Mouse (Mus musculus): ENCODE results near the gene Mfap4. TPM values are rescaled to one million over a fixed set of nuclear protein-coding genes. Genes with fewer than 3 reads are reported as not detected.

Mfap4 gene
- total RNA-seq, 2 experiments from 2014 or later = not detected

DNA sequence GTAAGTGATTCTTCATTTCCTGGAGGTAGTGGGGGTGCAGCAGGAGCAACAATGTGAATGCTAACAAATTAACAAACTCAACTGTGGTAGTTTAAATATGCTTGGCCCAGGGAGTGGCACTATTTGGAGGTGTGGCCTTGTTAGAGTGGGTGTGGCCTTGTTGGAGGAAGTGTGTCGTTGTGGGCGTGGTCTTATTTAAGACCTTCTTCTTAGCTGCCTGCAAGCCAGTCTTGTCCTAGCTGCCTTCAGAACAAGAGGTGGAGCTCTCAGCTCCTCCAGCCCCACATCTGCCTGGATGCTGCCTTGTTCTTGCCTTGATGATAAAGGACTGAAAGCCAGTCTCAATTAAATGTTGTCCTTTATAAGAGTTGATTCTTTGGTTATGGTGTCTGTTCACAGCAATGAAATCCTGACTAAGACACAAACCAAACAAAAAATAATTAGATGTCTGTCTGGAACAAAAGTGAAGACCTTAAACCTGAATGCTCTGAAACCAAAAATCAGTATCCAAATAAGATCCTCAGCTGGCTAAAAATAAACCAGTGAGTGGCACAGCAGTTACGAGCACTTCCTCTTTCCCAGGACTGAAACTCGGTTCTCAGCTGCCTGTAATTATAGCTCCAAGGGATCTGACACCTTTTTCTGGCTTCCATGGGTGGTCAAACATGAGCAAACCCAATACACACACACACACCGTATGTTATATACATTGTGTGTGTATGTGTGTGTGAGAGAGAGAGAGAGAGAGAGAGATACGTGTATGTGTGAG lies 13.7 kb downstream of the Mfap4 start:
- ATAC-seq (replicated peaks; ENCODE audit: low FRiP score, low TSS enrichment, poor library complexity, severe bottlenecking) = no peak

DNA sequence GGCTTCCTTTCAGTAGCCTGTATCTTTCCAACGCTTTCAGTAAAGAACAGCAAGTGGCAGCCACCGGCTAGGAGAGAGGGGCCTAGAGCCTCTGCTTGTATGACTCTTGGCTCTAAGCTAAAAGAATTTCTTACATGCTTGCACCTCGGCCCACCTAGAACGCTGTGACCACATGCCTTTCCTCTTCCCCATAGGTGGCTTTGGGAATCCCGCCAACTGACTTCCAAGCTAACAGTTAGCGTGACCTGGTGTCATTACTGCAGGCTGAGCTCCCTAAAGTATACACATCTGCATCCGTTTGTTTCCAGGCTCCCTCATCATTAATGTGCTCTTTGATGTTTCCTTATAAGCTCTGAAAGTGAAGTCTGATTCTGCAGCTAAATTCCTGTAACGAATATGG lies 18.7 kb downstream of the Mfap4 start:
- no peak for ATAC-seq (replicated peaks; ENCODE audit: low FRiP score, low TSS enrichment, poor library complexity, severe bottlenecking)

DNA sequence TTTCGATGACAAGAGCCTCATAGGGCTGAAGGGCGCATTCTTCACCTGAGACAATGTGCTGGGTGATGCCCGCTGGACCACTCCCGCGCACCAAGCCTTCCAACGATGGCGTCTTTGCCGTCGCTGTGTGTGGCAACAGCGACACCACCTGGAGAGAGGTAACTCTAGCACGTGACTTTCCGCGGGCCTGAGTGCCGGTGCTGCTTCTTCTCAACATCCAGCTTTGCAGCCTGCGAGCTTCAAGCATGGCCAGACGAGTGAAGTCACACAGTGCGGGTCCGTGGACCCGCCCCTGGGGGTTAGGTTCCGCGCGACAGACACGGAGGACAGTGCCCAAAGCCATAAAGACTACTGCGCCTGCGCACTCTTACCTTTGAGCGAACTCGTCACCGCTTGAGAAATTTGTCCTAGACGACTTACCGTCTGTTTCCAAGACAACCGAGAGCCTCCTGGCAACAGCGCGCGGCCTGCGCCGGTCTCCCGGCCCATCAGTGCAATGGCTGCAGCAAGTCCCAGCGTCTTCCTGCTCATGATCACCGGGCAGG lies 19.6 kb downstream of the Mfap4 start, which contains the start of gene B9d1:
Gene B9d1 (plus strand): TSS at position 432 of the 545 bp plus-strand sequence.
- peak; percentile 91 for ATAC-seq (replicated peaks; ENCODE audit: low FRiP score, low TSS enrichment, poor library complexity, severe bottlenecking)

DNA sequence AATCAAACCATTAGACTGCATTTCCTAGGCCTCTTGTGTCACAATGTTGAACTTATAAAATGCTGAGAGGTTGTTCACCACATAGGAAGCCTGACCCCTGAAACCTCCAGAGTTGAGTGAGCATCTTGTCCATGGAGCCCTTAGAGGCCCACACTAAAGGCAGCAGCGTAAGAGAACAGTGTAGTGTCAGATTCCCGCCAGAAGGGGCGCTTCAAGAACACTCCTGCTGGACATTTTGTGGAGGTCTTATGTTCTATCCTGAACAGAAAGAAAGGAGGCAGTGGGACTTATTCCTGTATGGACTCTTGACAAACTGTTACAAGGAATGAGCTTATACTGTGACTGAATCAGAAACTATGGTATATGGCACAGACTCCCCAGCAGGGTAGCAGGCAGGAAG lies 29.7 kb downstream of the Mfap4 start:
- peak; percentile 70; the same call in 1 of the 2 replicates for ATAC-seq (replicated peaks; ENCODE audit: low FRiP score, low TSS enrichment, poor library complexity, severe bottlenecking)

DNA sequence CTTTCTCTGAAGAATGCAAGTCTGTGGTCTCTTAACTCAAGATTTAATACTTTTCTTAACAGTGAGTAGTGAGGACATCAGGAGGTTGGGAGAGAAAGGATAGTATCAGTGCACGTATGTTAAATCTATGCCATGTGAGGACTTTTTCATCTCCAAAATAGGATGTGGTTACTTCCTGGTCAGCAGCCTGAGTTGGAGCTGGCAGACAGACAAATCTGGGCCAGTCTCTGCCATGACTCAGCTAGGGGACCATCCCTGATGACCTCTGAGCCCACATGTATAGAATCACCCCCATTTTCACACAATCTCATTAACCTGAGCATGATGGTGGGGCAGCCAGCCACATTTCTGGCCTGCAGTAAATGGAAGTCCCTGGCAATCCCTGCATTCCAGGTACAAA lies 32.7 kb downstream of the Mfap4 start:
- ATAC-seq (replicated peaks; ENCODE audit: low FRiP score, low TSS enrichment, poor library complexity, severe bottlenecking) = no peak

DNA sequence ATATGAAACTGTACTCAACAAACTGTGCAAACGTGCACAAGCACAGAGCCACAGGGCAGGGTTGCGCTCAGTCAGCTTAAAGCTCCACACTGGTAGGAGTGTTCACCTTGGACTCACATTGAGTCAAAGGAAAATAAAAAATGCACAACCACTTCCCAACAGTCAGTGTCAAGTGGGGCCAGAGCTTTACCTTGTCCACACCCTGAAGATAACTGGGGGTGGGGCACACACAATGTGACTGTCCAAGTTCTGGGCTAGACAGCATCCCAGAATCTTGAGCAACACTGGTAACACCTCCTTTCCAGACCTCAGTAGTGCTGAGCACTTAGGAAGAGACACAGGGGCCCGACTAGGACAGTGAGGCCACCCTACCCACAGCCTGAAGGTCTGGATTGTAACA lies 33.6 kb downstream of the Mfap4 start:
- ATAC-seq (replicated peaks; ENCODE audit: low FRiP score, low TSS enrichment, poor library complexity, severe bottlenecking) = no peak

DNA sequence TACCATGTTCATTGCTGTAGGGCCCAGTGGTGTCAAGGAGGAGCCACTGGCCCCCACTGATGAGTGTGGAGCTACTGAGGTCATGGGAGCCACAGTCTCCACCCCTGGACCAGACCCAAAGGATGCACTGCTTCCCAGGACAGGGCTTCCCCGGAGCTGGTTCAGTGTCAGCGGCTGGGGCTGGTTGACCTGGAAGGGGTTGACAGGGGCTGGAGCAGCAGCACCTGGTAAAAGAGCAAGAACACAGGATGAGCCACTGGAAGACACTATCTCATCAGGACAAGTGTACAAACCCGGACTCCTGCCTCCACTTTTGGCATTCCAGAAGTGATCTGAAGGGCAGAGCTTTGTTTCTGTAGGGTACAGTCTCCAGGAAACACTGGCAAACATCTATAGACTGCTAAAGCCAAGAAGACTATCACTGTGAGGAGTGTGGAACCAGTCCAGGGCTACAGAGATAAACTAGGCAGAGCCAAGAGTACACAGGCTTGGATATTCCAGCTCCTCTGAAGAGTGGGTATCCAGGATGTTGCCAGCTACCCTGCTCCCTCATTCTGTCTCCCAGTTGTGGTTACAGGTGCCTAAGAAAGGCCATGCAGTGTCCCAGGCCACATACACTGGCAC lies 34.4 kb downstream of the Mfap4 start:
- no peak for ATAC-seq (replicated peaks; ENCODE audit: low FRiP score, low TSS enrichment, poor library complexity, severe bottlenecking)

DNA sequence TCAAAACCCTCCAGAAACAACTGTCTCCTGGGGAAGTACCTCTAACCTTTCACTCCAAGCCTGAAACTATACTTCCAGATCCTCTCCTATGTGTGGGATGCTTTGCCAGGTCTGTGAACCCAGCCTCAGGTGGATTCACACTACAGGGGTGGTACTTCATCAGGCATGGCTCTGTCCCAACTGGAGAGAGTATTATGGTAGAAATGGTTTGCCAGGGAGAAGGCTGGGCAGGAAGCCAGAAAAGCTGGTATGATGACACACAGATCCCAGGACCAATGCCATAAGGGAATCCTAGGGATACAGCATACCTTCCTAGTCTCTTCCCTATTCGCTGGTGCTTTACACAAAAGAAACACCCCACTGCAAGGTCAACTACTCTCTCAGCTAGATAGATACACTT lies 41.6 kb downstream of the Mfap4 start:
- ATAC-seq (replicated peaks; ENCODE audit: low FRiP score, low TSS enrichment, poor library complexity, severe bottlenecking) = no peak

GRCm38 (mm10) chr11:61529268-61529713 lies 44.1 kb downstream of the Mfap4 start:
- no peak for ATAC-seq (replicated peaks; ENCODE audit: low FRiP score, low TSS enrichment, poor library complexity, severe bottlenecking)

GRCm38 (mm10) chr11:61532820-61533219 lies 47.6 kb downstream of the Mfap4 start:
- no peak for ATAC-seq (replicated peaks; ENCODE audit: low FRiP score, low TSS enrichment, poor library complexity, severe bottlenecking)

- no peak for ATAC-seq (replicated peaks; ENCODE audit: low FRiP score, low TSS enrichment, poor library complexity, severe bottlenecking)
These were observed 48.3 kb downstream of the Mfap4 start for GRCm38 (mm10) chr11:61533571-61533970.

- ATAC-seq (replicated peaks; ENCODE audit: low FRiP score, low TSS enrichment, poor library complexity, severe bottlenecking) = no peak
These were observed 50.3 kb downstream of the Mfap4 start for GRCm38 (mm10) chr11:61535530-61535929.

DNA sequence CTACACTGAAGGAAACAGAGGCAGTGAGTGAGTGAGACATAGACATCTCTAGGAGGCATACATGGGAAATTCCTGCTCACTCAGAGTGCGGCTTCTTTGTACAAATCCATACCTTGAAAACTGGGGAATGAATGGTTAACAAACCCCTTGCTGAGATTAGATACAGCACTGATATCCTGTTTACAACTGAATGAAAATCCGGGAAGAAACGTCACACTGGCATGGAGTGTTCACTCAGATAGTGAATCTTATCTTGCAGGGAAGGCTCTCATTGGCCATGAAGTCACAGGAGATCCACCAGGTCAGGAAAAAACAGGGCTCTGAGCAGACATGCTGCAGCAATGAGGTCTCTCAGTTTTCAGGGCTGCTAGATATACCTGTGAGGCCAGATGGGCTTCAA lies 51.7 kb downstream of the Mfap4 start:
- no peak for ATAC-seq (replicated peaks; ENCODE audit: low FRiP score, low TSS enrichment, poor library complexity, severe bottlenecking)

DNA sequence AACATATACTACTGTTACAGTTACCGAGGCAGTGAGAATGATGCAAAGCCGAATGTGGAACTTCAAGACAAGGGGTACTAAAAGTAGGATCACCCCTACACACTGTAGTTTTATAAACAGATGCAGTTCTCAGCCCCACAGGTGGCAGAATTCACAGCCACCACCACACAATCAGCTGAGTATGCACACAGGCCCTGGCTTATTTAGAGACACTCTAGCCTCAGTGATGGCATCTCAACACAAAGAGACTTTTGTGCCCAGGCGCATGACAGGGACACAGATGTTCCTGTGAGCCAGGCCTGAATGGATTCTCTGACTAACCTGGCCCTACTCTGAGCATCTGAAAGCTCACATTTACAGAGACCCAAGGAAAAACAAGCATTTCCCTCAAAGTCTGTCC lies 52.1 kb downstream of the Mfap4 start:
- ATAC-seq (replicated peaks; ENCODE audit: low FRiP score, low TSS enrichment, poor library complexity, severe bottlenecking) = no peak

Other genes starting within 250 kb of the Mfap4 start
- 10.6 and 15.4 TPM in 2 replicates for gene Aldh3a2, start 218.0 kb upstream of the Mfap4 start, total RNA-seq (2014; fragmentation: Nextera tagmentation)
- gene Aldh3a2, start 218.0 kb upstream of the Mfap4 start, total RNA-seq (2017) = 10.8 and 30.6 TPM in 2 replicates
- not detected in 2 replicates for gene Slc47a2, start 142.6 kb upstream of the Mfap4 start, total RNA-seq (2014; fragmentation: Nextera tagmentation)
- gene Slc47a2, start 142.6 kb upstream of the Mfap4 start, total RNA-seq (2017) = not detected in 2 replicates
- gene Slc47a1, start 107.1 kb upstream of the Mfap4 start, total RNA-seq (2014; fragmentation: Nextera tagmentation) = not detected in 2 replicates
- not detected in 2 replicates for gene Slc47a1, start 107.1 kb upstream of the Mfap4 start, total RNA-seq (2017)
- not detected in 2 replicates for gene Rnf112, start 31.3 kb upstream of the Mfap4 start, total RNA-seq (2014; fragmentation: Nextera tagmentation)
- not detected in 2 replicates for gene Rnf112, start 31.3 kb upstream of the Mfap4 start, total RNA-seq (2017)
- 6.8 and 15.5 TPM in 2 replicates for gene Mapk7, start 9.0 kb downstream of the Mfap4 start, total RNA-seq (2014; fragmentation: Nextera tagmentation)
- 5.1 and 9.5 TPM in 2 replicates for gene Mapk7, start 9.0 kb downstream of the Mfap4 start, total RNA-seq (2017)
- gene B9d1, start 19.7 kb downstream of the Mfap4 start, total RNA-seq (2014; fragmentation: Nextera tagmentation) = 4.3 and 8.6 TPM in 2 replicates
- 3.4 and 10.4 TPM in 2 replicates for gene B9d1, start 19.7 kb downstream of the Mfap4 start, total RNA-seq (2017)
- 2.2 TPM in 1 of 2 replicates, not detected in the other for gene Epn2, start 94.3 kb downstream of the Mfap4 start, total RNA-seq (2014; fragmentation: Nextera tagmentation)
- gene Epn2, start 94.3 kb downstream of the Mfap4 start, total RNA-seq (2017) = 0.38 and 4.1 TPM in 2 replicates
- gene Grap, start 167.8 kb downstream of the Mfap4 start, total RNA-seq (2014; fragmentation: Nextera tagmentation) = 2.2 and 2.4 TPM in 2 replicates
- 1.3 TPM in 1 of 2 replicates, not detected in the other for gene Grap, start 167.8 kb downstream of the Mfap4 start, total RNA-seq (2017)
- not detected in 2 replicates for gene Fam83g, start 198.7 kb downstream of the Mfap4 start, total RNA-seq (2014; fragmentation: Nextera tagmentation)
- gene Fam83g, start 198.7 kb downstream of the Mfap4 start, total RNA-seq (2017) = not detected in 2 replicates
- gene Slc5a10, start 235.4 kb downstream of the Mfap4 start, total RNA-seq (2014; fragmentation: Nextera tagmentation) = not detected in 2 replicates
- gene Slc5a10, start 235.4 kb downstream of the Mfap4 start, total RNA-seq (2017) = not detected in 2 replicates